Mouse (Mus musculus): Measurements from ENCODE around the gene Tmem150b. TPM values are rescaled to one million over a fixed set of nuclear protein-coding genes. Genes with fewer than 3 reads are reported as not detected.

Tmem150b gene
- polyA plus RNA-seq, 1 experiment, result 0.99 TPM

DNA sequence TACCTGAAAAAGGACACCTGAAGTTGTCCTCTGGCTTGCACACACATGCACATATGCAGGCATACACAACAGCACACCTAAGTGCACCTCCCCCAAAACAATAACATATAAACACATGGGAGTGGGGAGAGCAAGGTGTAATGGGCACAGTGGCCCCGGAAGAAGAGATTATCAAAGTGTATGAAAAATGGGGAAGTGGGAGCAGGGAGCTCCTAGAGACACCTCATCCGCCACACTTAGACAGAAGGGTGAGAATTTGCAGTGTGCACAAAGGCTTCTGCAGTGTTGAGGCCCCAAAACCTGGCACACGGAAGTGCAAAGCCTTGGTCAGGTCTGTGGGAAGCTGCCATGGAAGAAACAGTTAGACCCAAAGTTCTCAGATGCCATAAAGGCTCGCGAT lies 6.0 kb upstream of the Tmem150b start:
- no peak for DNase-seq (ENCODE audit: low spot score)

DNA sequence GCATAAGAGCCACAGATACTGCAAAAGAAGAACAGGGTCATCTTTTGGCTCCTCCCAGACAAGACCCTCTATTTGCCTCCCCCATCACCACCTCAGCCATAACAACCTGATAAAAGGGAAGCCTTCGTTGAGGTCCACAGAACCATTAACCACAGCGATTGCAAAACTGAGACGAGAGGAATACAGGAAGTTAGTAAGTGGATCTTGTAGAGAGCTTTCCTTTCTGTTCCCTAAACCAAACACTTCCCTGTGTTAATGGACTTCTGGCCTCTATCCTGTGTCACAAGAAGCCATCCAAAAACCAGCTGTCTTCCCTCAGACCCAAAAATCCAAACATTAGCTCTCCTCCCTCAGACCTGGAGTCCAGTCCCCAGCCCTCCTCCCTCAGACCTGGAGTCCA lies 690 bp downstream of the Tmem150b start:
- no peak for DNase-seq (ENCODE audit: low spot score)

DNA sequence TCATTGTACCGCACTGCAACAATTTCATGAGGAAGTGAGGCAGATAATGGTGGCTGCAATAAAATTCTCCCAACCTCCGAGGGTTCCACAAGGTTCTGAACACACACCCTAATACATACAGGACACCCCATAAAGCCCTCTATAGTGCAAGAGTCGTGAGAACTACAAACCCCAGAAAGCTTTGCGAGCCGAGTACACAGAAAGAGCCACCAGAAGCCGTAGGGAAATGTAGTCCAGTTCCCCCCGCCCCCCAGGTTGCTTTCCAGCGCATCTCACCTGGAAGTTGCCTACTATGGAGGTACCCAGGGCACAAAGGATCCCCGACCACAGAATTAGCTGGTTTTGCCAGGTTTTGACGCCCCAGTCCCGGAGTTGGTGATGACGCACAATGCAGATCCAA lies 1.5 kb downstream of the Tmem150b start:
- DNase-seq (ENCODE audit: low spot score), result no peak

DNA sequence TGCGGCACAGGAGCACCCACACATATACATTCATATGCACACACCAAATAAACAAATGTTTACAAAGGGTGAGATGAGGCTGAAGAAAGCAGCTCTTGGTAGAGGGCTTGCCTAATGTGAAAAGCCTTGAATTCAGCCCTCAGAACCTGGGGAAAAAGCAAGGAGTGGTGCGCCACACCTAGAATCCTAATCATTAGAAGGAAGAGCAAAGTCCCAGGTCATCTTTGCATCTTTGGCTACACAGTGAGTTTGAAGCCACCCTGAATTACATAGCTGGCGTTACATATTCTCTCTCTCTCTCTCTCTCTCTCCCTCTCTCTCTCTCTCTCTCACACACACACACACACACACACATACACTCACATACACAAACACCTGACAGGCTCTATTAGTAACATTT lies 5.8 kb downstream of the Tmem150b start:
- no peak for DNase-seq (ENCODE audit: low spot score)

DNA sequence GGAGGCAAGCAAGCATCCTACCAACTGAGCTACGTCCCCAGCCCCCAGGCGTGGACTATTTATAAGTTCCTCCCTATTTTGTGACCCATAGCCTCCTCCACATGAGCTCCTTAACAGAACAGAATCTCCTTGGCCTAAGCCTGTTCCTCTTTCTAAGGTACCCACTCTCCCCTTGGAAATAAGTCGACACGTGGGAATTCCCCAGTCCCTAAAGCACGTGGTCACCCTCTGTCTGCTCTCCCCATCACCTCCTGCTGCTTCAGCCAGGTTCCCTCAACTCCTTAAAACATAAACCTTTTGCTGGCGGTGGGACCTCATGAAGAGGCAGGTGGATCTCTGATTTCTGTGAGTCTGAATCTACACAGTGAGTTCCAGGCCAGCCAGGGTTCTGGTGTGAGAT lies 8.1 kb downstream of the Tmem150b start:
- no peak for DNase-seq (ENCODE audit: low spot score)

DNA sequence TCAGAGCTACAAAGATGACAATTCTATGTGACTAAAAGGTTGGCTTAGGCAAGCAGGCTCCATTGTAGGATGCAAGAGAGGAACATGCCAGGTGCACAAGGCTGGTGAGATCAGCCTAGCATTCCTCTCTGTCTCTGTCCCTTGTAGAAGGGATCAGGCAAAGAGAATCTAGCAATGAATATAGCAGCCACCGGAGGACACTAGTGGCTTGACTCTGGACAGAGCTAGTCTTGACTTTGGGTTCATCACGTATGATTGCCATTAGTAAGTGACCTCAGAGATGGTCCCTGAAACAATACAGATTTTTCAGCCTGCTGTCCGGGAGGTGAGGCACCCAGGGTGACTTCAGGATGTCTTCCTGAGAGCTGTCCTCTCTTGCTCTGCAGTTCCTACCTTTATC lies 12.5 kb downstream of the Tmem150b start:
- no peak for DNase-seq (ENCODE audit: low spot score)

DNA sequence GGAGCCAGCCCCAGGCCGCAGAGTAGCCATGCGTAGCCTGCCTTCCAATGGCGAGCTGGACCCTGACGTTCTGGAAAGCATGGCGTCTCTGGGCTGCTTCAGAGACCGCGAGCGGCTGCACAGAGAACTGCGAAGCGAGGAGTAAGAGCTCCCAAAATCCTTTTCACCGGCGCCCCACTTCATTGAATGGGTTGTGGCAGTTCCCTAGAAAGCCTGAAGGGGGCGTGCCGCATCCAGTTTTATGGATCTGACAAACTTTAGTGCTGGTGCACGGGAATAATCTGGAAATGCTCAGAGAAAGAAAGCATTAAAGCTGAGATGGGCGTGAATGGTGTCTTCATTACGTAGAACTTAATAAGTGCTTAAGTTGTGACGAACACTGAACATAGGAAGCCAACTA lies 20.0 kb downstream of the Tmem150b start:
- DNase-seq (ENCODE audit: low spot score), result no peak

DNA sequence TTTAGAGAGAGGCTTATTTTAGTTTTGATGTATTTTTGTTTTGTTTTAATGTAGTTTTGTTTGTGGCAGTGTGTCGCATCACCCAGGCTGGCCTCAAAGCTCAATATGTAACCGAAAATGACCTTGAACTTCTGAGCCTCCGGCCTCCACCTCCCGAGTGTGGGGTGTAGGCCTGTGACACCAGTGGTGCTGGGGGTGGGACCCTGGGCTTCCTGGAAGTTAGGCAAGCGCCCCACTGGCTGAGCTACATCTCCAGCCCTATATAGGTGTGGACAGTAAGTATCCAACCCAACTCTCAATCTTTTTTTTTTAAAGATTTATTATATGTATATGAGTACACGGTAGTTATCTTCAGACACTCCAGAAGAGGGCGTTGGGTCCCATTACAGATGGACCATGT lies 21.9 kb downstream of the Tmem150b start:
- DNase-seq (ENCODE audit: low spot score), result no peak

DNA sequence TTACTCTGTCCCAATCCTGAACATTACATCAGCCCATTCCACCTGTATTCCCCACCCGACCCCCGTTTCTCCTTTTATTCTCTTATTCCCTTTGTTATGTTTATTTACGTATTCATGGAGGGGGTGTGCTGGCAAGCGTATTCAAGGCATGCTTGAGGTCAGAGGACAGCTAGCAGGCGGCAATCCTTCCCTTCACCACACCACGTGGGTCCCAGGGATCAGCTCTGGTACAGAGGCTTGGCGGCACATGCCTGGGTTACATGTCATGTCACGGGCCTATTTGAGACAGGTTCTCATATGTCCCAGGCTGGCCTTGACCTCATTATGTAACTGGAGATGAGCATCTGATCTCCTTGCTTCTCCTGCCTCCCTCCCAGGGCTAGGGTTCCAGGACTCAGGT lies 22.7 kb downstream of the Tmem150b start:
- DNase-seq (ENCODE audit: low spot score), result no peak

DNA sequence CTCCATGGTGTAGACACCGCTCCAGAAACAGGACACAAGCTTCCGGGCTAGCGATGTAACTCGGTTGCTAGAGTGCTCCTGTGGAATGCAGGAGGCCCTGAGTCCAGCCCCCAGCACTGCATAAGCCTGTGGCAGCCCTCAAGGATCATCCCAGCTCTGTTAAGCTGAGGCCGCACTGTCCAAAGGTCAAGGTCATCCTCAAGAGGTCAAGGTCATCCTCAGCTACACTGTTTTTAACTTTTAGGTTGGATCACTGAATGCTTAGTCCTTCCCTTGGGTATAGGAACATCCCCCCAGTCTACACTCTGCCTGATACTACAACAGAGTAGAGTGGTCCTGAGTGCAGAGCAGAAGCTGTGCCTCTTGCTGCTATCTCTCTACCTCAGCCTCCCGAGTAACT lies 32.0 kb downstream of the Tmem150b start:
- no peak for DNase-seq (ENCODE audit: low spot score)

DNA sequence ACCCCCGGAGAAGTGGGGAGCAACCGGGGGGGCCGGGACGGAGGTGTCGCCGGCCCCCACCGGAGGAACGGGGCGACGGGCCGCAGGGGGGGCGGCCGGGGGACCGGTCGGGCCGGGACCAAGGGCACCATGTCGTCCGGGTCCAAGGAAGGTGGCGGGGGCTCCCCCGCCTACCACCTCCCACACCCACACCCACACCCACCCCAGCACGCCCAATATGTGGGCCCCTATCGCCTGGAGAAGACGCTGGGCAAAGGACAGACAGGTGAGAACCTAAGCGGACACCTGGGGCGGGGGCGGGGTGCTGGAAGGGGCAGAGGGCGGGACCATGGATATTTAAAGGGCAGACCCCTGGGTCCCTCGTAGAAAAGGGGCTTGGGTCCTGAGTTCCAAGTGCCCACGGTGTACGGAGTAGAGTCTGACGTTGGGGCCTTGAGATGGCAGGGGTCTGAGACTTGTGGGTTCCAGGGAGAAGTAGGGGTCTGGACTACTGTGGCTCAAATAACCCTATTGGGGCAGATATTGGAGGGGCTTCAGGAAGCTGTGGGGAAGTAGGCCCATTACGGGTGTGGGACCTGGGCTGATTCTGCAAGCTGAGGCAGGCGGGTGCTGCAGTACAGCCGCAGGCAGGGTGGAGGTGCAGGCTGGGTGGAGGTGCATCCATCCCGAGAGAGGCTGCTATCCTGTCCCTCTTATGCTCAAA lies 33.9 kb downstream of the Tmem150b start:
- no peak for DNase-seq (ENCODE audit: low spot score)

DNA sequence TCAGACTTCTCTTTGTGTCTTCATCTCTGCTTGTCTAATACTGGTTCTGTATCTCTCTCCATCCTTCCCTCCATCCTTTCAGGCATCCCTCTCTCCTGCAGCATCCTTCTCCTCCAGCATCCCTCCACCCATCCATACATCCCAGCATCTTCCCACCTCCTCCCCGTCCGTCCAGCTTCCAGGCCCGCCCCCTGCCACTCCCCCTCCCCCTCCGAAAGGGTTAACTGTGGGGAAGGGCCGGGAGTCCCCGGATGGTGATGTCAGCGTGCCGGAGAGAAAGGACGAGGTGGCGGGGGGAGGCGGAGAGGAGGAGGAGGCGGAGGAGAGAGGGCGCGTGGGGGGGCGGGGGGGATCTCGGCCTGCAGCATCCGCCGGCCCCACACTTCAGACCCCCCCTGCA lies 34.7 kb downstream of the Tmem150b start, which contains the start of gene Brsk1:
Gene Brsk1, plus strand, starts transcription at position 218 of the 400 bp plus-strand sequence.
- DNase-seq (ENCODE audit: low spot score), result no peak

DNA sequence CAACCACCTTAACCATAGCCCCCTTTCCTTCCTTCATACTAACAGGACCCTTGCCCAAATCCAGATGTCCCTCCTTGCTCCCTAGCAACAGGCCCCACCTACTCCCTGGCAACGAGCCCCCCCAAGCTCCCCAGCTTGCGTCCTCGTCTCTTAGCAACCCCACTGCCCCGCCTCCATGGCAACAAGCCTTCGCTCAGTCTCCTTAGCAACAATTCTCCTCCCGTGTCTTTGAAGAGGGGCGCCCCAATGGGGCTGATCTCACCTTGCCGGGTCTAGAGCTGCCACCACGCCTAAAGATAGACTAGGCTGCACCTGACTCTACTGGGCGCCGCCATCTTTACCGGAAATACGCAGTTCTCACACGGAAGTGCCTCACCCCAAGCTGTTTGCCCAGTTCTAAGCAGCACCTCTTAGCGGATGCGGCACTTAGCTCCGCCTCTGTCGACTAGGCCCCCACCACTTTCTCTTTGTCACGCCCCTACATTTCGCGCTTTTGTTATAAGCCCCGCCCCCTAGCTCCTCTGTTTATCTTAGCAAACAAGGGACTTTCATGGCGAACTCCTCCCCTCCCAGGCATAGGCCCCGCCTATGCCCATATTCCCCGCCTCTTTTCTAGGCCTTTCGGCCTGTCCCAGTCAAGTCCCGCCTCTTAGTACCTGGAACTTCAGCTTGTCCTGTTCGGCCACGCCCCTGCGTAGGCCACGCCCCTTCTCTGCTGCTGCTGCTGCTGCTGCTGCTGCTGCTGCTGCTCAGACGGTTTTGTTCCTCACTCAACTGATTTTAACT lies 40.2 kb downstream of the Tmem150b start, which contains the start of gene Hspbp1:
Gene Hspbp1, minus strand, starts transcription at position 437 of the 786 bp plus-strand sequence.
- DNase-seq (ENCODE audit: low spot score), result peak; percentile 71

DNA sequence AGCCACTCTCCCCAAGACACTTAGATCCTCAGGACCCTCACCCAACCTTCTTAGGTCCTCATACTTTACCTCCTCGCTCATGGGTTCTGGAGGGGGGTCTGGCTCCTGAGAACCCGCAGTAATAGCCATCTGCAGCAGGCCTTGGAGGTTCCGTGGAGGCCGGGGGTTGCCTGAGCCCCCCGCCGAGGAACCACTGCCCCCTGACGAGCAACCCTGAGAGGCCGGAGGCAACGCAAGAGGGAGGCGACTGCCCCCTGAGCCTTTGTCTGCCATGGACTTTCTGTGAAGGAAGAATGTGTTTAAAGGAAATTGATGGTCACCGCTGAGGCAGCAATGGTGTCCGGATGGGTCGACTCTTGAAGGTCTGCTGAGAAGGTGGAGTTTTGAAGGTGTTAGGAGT lies 40.8 kb downstream of the Tmem150b start:
- DNase-seq (ENCODE audit: low spot score), result no peak

DNA sequence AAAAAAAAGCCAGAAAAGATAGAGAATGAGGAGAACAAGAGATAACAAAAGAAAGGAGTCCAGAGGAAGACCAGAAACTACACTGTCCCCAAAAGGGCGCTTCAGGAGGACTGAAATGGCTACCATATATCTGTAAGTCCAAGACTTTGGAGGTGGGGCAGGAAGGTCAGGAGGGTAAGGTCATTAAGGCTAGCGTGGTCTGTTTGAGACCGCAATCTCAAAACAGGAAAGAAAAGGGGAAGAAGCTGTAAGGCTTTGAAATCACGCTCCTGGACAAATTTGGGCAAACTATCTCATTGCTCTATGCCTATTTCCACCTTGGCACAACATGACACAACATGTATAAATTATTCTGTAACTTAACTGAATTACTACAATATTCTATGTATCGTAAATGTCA lies 41.7 kb downstream of the Tmem150b start:
- DNase-seq (ENCODE audit: low spot score), result no peak

DNA sequence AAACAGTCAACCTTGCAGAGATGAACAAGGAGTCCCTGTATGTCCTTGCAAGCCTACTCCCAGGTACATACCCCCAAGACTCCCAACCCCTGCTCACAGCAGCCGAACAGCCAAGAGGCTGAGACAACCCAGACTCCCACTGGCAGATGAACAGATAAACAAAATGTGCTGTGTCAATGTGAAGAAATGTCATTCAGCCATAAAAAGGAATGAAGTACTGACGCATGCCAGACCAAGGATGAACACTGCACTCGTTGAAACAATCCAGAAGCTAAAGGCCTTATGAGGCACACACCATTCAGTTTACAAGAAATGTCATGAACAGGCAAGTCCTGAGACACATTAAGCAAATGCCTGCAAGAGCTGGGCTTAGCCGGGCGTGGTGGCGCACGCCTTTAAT lies 49.8 kb downstream of the Tmem150b start:
- no peak for DNase-seq (ENCODE audit: low spot score)

DNA sequence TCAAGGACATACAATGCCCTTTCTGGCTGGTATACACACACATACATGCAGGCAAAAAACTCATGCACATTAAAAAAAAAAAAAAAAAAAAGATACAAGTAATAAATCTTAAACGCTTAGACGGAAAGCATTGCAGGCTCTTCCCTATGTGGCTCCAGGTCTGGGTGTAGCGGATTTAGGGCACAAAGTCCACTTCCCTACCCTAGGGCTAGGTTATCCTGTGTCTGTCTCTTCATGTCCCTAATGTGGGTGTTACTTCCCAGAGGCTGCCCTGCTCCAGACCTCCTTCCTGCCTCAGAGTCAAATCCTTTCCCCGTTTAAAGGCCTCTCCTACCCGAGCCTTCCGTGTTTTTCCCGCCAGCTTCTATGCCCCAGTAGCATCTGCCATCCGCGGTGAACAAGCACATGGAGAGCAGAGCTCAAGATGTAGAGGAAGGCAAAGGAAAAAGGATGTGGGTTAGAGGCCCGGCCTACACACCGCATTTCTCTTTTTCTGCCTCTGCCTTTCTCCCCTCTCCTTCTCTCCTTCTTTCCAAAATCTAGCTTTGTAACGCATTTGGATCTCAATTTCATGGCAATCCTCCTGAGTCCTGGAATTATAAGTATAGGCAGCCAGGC lies 50.8 kb downstream of the Tmem150b start:
- no peak for DNase-seq (ENCODE audit: low spot score)

DNA sequence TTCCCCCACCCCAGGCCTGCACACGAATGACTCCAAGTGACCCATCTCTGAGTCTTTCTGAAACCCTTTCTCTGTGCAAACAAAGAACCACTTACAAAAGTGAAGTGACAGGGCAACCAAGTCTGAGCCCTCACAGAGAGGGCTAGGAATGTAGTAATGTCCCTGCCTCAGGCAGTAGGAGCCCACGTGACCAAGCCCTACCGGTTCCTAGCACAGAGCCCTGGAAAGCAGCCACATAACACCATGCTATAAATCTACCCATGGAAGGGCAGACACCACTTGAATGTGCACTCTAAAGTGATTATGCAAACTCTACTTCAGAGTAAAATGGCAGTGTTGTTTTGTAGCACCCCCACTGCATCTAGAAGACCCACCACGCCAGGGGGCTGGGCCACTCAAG lies 53.1 kb downstream of the Tmem150b start:
- no peak for DNase-seq (ENCODE audit: low spot score)

DNA sequence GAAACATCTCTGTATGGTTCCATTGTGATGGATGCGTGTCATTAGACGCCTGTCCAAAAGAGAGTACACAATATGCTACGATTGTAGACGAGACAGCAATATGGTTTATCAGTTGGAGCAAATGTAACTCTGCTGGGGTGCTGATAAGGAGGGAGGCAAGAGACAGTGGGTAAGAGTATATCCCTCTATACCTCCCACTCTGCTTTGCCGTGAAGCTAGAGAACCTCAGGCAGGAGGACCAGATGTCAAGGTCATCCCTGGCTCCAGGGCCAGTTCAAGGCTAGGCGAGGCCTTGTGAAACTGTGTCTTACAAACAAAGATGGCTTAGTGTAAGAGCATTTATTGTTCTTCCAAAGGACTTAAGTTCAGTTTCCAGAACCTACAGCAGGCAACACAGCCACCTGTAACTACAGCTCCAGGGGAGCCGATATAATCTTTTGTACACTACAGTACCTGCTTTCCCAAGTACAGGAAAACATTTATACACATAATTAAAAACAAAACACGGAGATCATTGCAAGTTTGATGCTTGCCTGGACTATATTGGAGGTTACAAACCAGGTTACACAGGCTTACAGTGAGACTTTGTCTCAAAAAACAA lies 54.3 kb downstream of the Tmem150b start:
- DNase-seq (ENCODE audit: low spot score), result no peak

DNA sequence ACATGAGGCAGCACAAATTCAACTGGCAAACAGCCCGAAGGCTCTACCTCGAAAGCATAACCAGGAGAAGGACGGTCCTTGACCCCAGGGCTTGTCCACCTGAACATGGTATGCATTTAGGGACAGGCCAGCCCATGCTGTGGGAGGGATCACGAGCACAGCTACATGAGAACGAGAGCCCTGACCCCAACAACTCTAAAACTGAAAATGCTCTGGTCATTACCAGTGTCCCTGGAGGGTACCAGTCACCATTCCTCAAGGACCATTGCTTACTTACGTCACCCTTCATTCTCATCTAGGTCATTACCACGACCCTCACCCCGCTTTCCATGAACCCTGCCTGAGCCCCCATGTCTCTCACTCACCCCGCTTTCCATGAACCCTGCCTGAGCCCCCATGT lies 55.9 kb downstream of the Tmem150b start:
- DNase-seq (ENCODE audit: low spot score), result no peak

DNA sequence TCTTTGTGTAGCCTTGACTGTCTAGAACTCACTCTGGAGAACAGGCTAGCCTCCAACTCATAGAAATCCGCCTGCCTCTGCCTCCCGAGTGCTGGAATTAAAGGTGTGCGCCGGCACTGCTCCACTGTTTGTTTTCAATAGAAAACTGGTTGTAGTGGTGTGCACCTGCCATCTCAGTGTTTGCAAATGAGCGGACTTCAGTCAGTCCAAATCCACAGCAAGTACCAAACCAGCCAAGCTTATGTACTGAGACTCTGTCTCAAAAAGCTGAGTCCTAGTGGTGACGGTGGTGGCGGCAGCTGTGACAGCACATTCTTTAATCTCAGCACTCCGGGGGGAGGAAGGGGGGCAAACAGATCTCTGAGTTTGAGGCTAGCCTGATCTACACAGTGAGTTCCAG lies 56.5 kb downstream of the Tmem150b start:
- no peak for DNase-seq (ENCODE audit: low spot score)

DNA sequence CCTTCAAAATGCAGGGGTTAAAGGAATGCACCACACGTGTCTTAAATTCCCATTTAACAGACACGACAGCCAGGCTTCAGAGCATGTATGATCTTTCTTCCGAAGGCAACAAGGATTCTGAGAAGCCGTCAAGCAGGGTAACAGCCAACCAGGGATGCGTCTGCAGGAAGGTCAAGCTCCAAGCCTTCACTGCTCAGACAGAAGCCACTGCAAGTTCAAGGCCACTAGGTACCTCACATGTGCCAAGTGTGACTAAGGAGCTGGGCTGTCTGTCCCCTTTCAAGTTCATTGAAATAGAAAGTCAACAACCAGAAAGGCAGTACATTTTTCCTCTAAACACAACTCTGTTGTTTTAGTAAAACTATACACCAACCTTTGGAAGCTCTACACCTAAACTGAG lies 58.2 kb downstream of the Tmem150b start:
- no peak for DNase-seq (ENCODE audit: low spot score)

DNA sequence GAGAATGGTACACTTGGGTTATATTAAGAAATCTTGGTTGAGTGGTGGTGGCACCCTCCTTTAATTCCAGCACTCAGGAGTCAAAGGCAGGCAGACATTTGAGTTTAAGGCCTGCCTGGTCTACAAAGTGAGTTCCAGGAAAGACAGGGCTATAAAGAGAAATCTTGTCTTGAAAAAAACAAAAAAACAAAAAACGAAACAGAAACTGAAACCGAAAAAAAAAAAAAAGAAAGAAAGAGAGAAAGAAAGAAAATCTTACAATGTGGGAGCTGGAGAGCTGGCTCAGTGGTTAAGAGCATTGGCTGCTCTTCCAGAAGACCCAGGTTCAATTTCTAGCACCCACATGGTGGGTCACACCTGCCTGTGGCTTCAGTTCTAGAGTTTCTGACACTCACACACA lies 61.3 kb downstream of the Tmem150b start:
- DNase-seq (ENCODE audit: low spot score), result no peak
